Mouse (Mus musculus) hindbrain, embryonic 16.5 days (tissue): Measurements from ENCODE around the gene Rubcn. TPM values are rescaled to one million over a fixed set of nuclear protein-coding genes. Genes with fewer than 3 reads are reported as not detected.

Experiments used
- ATAC-seq: fragments of 200-750 bp; cut with Nextera tagmentation; 2 replicates; pipeline ENCODE4 v1.8.0; 2017; ENCODE audit warnings: moderate TSS enrichment, moderate library complexity
- H3K27ac ChIP-seq: fragments of 300-500 bp; sonication (generic); 2 replicates; pipeline ENCODE4 v1.5.1; 2014; ENCODE audit warnings: low read depth, mild to moderate bottlenecking, control low read depth, low read length, moderate library complexity
- H3K27me3 ChIP-seq: fragments of 300-500 bp; sonication (generic); replicated peaks from 2 replicates; pipeline ENCODE4 v1.6.1; 2014; ENCODE audit warnings: low read length; ENCODE audit not compliant: control insufficient read depth, insufficient read depth
- H3K36me3 ChIP-seq: fragments of 300-500 bp; sonication (generic); 2 replicates; pipeline ENCODE4 v1.6.1; 2014; ENCODE audit warnings: mild to moderate bottlenecking, low read length, moderate library complexity, mixed read lengths; ENCODE audit not compliant: control insufficient read depth, insufficient read depth
- H3K4me1 ChIP-seq: fragments of 300-500 bp; sonication (generic); 2 replicates; pipeline ENCODE4 v1.6.1; 2014; ENCODE audit warnings: low read depth, low read length; ENCODE audit not compliant: control insufficient read depth, insufficient read depth
- H3K4me2 ChIP-seq: fragments of 300-500 bp; sonication (generic); 2 replicates; pipeline ENCODE4 v1.6.1; 2014; ENCODE audit warnings: mild to moderate bottlenecking, low read length, control low read depth, moderate library complexity
- H3K4me3 ChIP-seq: fragments of 300-500 bp; sonication (generic); 2 replicates; pipeline ENCODE4 v1.5.1; 2014; ENCODE audit warnings: mild to moderate bottlenecking, low read length, control low read depth, moderate library complexity
- H3K9ac ChIP-seq: fragments of 300-500 bp; sonication (generic); 2 replicates; pipeline ENCODE4 v1.6.1; 2014; ENCODE audit warnings: low read depth, mild to moderate bottlenecking, control low read depth, low read length, moderate library complexity
- H3K9me3 ChIP-seq: fragments of 300-500 bp; sonication (generic); 2 replicates; pipeline ENCODE4 v1.6.1; 2014; ENCODE audit warnings: mild to moderate bottlenecking, low read length, moderate library complexity; ENCODE audit not compliant: control insufficient read depth
- WGBS: fragments of 180-500 bp; shearing (Covaris S2); extraction: QIAGEN DNeasy Blood & Tissue Kit; methylation state at CpG from one replicate; pipeline ENCODE4 v1.1.7; 2014; 5-methylcytosine and 5-hydroxymethylcytosine counted together
- polyA plus RNA-seq: library from polyadenylated mRNA; unstranded; fragments of >200 nt; fragmentation: Nextera tagmentation; extraction: Ambion mirVana; gene quantifications from 2 replicates; pipeline ENCODE4 v1.2.1, GENCODE M21; 2015

The Rubcn gene
- polyA plus RNA-seq, 1 experiment from 2014 or later = 35.3 TPM

- Histone ChIP-seq H3K27ac (no peak overlapping the region), H3K4me2 (no peak overlapping the region), H3K36me3 (no peaks in the 10 kb centered on the region), H3K9ac (no peak overlapping the region), H3K27me3 (no peaks in the 10 kb centered on the region), H3K9me3 (no peaks in the 10 kb centered on the region), H3K4me3 (no peak overlapping the region), H3K4me1 (no peaks in the 10 kb centered on the region; the same call in 1 of the 2 replicates)
- 77% methylated on average over 4 of the region's 4 CpGs for WGBS
- ATAC-seq = no peak
These were observed 19.2 kb downstream of the Rubcn start for GRCm38 (mm10) chr16:32858356-32858755.

DNA sequence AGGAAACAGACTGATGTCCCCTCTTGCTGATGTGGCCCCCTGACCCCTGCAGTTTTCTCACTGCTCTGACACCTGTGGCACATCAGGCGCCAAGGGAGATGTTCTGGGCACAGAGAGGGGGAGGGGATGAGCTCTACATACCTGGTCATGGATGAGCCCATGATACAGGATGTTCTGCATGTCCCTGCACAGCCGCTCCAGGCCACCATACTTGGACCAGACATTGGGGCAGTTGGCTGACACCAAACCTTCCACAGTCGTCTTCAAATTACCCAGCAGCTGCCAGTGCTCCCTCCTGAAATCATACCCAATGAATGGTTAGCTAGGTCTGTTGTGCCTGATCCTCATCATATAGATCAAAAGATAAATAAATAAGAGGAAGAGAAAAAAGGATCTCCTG is 20.8 kb downstream of the Rubcn start:
- Histone ChIP-seq H3K9me3 (no peaks in the 10 kb centered on the region), H3K4me3 (no peak overlapping the region), H3K9ac (no peak overlapping the region), H3K4me1 (no peaks in the 10 kb centered on the region; the same call in 1 of the 2 replicates), H3K36me3 (no peaks in the 10 kb centered on the region), H3K27me3 (no peaks in the 10 kb centered on the region), H3K27ac (no peak overlapping the region), H3K4me2 (no peak overlapping the region)
- no peak for ATAC-seq
- 90% methylated on average over 3 of the region's 3 CpGs for WGBS

DNA sequence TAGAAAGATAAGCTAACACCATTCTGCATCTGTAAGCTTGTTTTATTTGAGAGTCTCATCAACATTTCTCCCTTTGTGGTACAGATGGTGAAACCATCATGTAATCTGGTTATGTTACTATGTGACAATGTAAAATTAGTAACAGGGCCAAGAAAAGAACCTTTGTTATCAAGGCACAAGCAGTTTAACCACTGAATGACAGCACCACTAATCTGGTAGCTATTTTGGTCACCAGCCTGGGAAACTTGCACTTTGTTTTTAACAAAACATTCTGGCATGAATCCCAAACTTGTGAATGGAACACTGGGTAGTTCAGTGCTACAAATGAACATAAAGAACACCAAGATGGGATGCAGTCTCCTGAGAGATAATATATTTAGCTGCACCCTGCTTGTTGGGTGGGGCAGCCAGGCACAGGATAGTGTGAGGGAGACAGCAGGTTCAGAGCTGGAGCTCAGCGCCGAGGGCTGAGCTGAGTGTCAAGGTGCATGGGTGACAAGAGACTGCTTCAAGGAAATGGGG is 23.5 kb downstream of the Rubcn start:
- H3K4me2 ChIP-seq = no peak overlapping the region
- H3K27ac ChIP-seq = no peak overlapping the region
- H3K9me3 ChIP-seq = no peaks in the 10 kb centered on the region
- ATAC-seq = no peak; the same call in 1 of the 2 replicates
- WGBS = 74% methylated on average over 2 of the region's 2 CpGs
- H3K4me3 ChIP-seq = no peak overlapping the region
- peaks cover 6% of the 10 kb centered on the region for H3K36me3 ChIP-seq
- no peaks in the 10 kb centered on the region; the same call in 1 of the 2 replicates for H3K4me1 ChIP-seq
- H3K9ac ChIP-seq = no peak overlapping the region
- no peaks in the 10 kb centered on the region for H3K27me3 ChIP-seq

DNA sequence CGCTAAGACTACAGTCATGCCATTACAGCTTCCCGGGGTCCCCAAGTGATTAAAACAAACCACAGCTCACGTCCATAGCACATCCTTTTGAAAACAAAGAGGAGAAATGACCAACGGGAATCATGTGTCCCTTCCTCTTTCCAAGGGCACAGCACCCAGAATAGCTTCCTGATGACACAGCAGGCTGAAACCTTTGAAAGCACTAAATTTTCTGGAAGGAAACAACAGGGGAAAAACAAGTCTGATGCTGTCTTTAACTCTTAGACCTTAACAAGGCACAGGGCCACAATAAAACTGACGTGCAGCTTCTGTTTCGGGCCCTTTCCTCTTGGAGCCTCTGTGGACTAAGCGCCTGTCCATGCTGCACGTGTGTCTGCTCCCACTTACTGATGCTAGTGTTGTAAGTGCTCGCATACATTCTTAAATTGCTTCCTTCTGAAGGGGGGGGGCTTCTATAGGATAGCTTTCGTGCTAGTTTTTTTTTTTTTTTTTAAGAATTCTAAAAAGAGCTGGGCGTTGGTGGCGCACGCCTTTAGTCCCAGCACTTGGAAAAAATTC is 24.0 kb downstream of the Rubcn start:
- Histone ChIP-seq H3K4me2 (no peak overlapping the region), H3K4me3 (no peak overlapping the region), H3K27ac (no peak overlapping the region), H3K9me3 (no peaks in the 10 kb centered on the region), H3K36me3 (peaks cover 7% of the 10 kb centered on the region), H3K4me1 (no peaks in the 10 kb centered on the region; the same call in 1 of the 2 replicates), H3K27me3 (no peaks in the 10 kb centered on the region), H3K9ac (no peak overlapping the region)
- 76% methylated on average over 13 of the region's 13 CpGs for WGBS
- no peak for ATAC-seq

GRCm38 (mm10) chr16:32849042-32849830 is 28.3 kb downstream of the Rubcn start:
- peaks cover 28% of the 10 kb centered on the region for H3K36me3 ChIP-seq
- no peak for ATAC-seq
- 94% methylated on average over 11 of the region's 11 CpGs for WGBS

GRCm38 (mm10) chr16:32847103-32847502 is 30.5 kb downstream of the Rubcn start:
- H3K36me3 ChIP-seq = peaks cover 32% of the 10 kb centered on the region
- no peak overlapping the region for H3K4me3 ChIP-seq
- no peaks in the 10 kb centered on the region for H3K9me3 ChIP-seq
- H3K27me3 ChIP-seq = no peaks in the 10 kb centered on the region
- no peak overlapping the region for H3K27ac ChIP-seq
- no peaks in the 10 kb centered on the region for H3K4me1 ChIP-seq
- no peak overlapping the region for H3K4me2 ChIP-seq
- H3K9ac ChIP-seq = no peak overlapping the region
- WGBS = 88% methylated on average over 11 of the region's 11 CpGs
- no peak for ATAC-seq

More at GRCm38 (mm10) chr16:32849042-32849830, 28.3 kb downstream of the Rubcn start:
- no peak overlapping the region for H3K9ac ChIP-seq
- no peaks in the 10 kb centered on the region for H3K4me1 ChIP-seq
- no peak overlapping the region for H3K27ac ChIP-seq
- no peak overlapping the region for H3K4me2 ChIP-seq
- H3K27me3 ChIP-seq = no peaks in the 10 kb centered on the region
- no peak overlapping the region for H3K4me3 ChIP-seq
- H3K9me3 ChIP-seq = no peaks in the 10 kb centered on the region

DNA sequence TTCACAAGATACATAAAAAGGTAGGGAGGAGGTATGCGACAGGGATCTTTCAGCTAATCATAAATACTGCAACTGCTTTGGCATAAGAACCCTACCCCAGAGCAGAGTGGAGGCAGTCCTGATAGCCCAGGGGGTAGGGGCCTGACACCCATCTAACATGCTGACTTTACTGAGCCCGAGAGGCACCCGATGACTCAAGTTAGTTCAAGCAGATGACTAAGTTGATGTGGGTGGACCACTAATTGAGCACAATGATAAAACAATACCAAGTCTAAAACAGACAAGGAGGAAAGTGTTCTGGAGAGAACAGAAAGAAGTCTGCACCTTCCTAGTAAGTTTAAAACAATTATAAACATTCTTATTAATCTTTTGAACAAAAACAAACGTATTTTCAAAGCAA is 46.1 kb downstream of the Rubcn start:
- ATAC-seq = no peak
- H3K4me3 ChIP-seq = no peak overlapping the region
- H3K27me3 ChIP-seq = no peaks in the 10 kb centered on the region
- no peak overlapping the region for H3K27ac ChIP-seq
- peaks cover 33% of the 10 kb centered on the region for H3K36me3 ChIP-seq
- no peaks in the 10 kb centered on the region for H3K9me3 ChIP-seq
- no peaks in the 10 kb centered on the region for H3K4me1 ChIP-seq
- no peak overlapping the region for H3K9ac ChIP-seq
- 86% methylated on average over 4 of the region's 4 CpGs for WGBS
- H3K4me2 ChIP-seq = no peak overlapping the region

- Histone ChIP-seq H3K9me3 (no peaks in the 10 kb centered on the region), H3K4me2 (no peak overlapping the region), H3K36me3 (peaks cover 37% of the 10 kb centered on the region), H3K4me3 (no peak overlapping the region), H3K4me1 (no peaks in the 10 kb centered on the region), H3K27ac (no peak overlapping the region), H3K9ac (no peak overlapping the region), H3K27me3 (no peaks in the 10 kb centered on the region)
- 91% methylated on average over 11 of the region's 11 CpGs for WGBS
- no peak for ATAC-seq
These were observed 48.5 kb downstream of the Rubcn start for GRCm38 (mm10) chr16:32829104-32829503.

DNA sequence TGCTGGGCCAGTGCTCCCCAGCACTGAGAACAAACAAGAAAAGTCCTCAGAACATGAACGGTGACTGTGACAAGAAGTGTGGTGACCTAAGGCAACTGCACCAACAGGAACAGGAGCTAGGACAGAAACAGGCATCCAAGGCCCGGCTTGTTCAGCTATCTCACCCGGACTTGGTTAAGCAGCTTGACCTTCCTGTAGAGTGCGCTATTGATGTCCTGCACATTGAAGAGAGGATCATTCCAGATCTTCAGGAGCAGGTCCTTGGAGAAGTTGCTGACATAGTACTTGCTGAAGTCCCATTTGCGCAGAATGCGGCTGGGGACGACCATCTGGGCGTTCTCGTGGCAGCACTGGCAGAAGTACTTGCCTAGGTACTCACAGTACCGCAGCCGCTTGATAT is 51.0 kb downstream of the Rubcn start:
- 95% methylated on average over 11 of the region's 11 CpGs for WGBS
- ATAC-seq = no peak
- Histone ChIP-seq H3K27ac (no peak overlapping the region), H3K9me3 (no peaks in the 10 kb centered on the region), H3K4me2 (no peak overlapping the region), H3K4me1 (no peaks in the 10 kb centered on the region), H3K9ac (no peak overlapping the region), H3K4me3 (no peak overlapping the region), H3K27me3 (no peaks in the 10 kb centered on the region), H3K36me3 (peaks cover 39% of the 10 kb centered on the region)
